Mouse (Mus musculus) mature B cell (primary cell): ENCODE measurements around the gene Chrm4.

Experiments
- in situ Hi-C: fragments of 300-500 bp; cut with MboI; formaldehyde crosslinking; loops from 2 replicates; pipeline ENCODE4 v1.14.3; 2019

The Chrm4 gene

DNA sequence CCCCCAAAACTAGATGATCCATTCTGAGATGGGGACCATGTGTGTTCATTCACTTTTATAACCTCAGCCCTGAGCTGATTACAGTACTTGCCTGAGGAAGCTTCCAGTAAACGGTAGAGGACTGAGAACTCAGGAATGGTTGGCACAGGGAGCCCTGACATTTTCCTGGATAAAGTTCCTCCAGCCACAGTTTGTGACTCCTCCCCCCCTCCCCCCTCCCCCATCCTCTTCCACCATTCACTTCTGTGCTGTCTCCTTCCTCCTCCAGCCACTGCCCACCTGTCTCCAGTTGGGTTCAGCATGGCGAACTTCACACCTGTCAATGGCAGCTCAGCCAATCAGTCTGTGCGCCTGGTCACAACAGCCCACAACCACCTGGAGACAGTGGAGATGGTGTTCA, at the start of gene Chrm4:
Gene Chrm4, plus strand, starts transcription at position 301 of the 400 bp plus-strand sequence.
- in situ Hi-C loops = no loop called here

DNA sequence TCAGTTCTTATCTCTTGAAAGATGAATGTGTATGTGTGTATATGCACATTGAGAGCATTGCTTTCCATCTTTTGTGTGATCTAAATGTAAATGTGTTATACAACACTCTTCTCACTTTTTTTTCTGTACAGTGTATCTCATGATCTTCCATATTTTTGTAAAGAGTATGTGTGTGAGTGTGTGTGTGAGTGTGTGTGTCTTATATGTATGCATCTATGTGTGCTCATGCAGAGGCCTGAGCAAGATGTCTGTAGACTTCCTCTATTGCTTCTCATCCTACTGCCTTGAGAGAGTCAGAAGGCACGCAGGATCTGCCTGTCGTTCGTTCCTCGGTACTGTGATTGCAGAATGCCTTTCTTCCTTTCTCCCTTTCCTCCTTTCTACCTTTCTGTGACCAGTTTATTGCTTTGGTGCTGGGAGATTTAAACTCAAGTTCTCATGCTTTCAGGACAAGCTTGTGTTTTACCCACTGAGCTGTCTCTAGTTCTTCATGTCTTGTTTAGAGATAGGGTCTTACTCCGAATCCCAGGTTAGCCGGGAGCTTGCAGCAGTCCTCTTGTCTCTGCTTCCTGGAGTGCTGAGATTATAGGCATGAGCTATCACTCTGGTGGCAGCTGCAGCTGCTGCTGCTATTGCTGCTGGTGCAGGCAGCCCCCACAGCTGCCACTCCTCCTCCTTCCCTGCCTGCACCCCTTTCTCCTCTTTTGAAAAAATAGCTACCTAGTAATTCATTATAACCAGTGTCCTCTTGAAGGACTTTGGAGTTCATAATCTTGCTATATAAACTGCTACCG, 48.5 kb upstream of the Chrm4 start:
- in situ Hi-C loops = no loop called here

DNA sequence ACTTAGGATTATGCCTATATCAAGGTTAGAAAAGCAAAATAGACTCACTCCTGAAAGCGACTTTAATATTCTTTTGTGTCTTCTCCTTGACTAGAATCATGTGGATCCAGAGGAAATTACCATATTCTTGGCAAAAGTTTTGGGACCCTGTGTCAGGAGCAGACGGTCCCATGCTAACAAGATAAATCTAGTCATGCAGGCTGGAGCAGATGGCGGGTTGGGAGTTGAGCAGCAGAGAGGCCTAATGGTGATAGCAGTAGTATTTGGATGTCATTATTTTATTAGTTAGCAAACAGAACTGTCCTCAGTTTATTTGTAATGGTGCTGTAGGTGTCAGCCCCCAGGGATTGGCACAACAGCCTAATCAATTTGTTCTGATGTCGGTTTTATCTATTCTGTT, 43.1 kb upstream of the Chrm4 start:
- in situ Hi-C loops = no loop called here

DNA sequence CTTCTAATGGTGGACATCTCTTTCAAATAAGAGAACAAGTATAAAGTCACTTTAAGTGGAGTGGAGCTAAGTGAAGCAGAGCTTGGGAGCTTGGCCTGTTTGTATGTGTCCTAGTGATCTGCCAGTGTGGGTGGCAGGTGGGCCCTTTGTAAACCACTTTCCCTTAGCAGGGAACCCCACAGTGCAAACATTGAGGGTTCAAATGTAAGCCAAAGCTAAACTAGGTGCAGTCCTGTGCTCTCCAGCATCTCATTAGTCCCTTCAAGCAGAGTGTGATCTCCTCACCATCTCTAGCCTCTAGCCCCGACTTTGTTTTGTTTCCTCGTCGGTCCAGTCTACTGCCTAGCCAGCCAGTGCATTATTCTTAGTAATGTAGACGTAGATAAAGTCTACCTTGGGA, 42.4 kb upstream of the Chrm4 start:
- in situ Hi-C loops = no loop called here

DNA sequence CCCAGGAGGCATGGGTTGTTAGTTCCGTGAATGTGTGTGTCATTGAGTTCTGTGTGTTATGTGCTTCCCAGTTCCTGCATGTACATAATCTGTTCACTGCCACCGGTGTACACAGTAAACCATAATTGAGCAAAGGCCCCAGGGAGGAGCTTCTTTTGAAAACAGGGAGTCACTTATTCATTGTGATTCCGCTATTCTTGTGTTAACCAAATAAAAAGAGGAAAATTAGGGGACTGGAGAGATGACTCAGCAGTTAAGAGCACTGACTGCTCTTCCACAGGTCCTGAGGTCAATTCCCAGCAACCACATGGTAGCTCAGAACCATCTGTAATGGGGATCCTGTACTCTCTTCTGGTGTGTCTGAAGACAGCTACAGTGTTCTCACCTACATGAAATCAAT, 32.3 kb upstream of the Chrm4 start:
- in situ Hi-C loops = no loop called here

DNA sequence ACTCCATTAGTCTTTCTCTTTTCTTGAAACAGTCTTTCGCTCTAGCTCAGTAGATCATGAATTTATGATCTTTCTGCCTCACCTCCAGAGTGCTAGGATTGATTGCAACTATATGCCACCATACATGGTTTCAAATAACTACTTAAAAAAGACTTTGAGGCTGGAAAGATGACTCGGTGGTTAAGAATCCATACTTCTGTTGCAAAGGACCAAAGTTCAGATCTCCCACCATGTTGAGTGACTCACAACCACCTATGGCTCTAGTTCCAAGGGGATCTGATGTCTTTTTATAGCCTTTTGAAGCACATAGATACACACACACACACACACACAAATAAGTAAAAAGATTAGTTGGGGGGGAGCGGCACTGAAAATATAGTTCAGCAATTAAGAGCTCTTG, 31.6 kb upstream of the Chrm4 start:
- in situ Hi-C loops = no loop called here

DNA sequence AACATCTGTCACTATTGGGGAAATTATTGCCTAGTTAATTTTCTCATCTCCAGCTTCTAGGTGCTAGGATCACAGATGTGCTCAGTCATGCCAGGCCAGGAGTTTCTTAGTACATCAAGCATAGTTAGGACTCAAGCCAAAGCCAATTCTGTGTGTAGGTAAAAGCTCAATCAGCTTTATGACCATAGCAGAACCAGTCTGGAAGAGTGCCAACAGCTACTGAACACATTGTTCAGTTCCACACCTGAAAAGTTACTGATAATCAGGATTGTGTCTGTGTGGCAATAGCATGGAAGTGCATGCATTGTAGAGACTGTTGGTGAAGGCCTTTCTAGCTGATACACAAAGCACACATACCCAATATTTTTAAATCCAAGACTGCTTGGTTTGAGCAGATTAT, 29.1 kb upstream of the Chrm4 start:
- in situ Hi-C loops = no loop called here

DNA sequence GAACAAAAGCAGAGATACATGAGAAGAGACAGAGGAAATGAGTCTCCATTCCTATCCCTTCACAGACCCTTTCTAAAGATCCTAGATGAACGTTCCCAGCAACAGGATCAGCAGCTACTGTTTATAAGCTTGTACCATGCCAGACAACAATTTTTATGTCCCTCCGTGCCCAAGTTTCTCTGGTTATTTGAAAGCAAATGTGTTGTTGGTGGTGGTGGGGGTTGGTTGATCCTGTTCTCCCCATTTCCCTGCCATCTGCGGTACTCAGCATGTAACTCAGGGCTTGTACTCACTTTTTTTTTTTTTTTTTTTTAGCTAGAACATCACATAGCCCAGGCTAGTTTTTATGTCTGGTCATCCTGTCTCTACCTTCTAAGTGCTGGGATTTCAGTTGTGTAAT, 27.9 kb upstream of the Chrm4 start:
- in situ Hi-C loops = no loop called here

DNA sequence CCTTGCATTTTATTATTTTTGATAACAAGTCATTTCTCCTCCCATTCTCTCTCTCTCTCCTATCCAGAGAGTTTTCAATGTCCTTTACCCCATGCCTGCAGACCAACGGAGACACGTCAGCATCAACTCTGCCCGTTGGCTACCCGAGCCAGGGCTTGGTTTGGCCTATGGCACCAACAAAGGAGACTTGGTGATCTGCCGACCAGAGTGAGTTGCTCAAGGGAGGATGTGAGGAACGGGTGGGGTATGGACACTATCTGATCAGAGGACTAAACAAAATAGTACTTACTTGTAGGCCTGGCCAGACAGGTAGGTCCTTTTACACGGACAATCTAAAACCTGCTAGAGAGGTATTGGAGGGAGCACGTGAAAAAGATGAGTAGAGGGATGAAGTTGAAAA, 26.6 kb upstream of the Chrm4 start:
- in situ Hi-C loops = no loop called here

DNA sequence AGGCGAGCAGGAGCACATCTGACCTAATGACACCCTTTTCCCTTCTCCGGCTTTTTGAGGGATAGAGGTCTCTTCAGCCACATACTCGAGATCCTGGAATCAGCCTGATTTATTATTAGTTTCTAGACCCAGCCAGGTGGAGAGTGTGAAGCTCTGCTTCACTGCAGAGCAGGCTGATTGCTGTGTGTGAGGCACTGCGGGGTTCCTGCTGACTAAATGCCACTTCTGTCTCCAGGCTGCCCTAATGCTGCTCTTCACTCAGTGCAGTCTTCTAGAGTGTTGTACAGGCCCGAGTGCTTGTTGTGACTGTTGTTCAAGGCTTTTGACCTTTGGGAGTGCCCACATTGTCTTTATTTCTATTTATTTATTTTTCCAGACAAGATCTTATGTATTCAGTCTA, 24.7 kb upstream of the Chrm4 start:
- in situ Hi-C loops = no loop called here

DNA sequence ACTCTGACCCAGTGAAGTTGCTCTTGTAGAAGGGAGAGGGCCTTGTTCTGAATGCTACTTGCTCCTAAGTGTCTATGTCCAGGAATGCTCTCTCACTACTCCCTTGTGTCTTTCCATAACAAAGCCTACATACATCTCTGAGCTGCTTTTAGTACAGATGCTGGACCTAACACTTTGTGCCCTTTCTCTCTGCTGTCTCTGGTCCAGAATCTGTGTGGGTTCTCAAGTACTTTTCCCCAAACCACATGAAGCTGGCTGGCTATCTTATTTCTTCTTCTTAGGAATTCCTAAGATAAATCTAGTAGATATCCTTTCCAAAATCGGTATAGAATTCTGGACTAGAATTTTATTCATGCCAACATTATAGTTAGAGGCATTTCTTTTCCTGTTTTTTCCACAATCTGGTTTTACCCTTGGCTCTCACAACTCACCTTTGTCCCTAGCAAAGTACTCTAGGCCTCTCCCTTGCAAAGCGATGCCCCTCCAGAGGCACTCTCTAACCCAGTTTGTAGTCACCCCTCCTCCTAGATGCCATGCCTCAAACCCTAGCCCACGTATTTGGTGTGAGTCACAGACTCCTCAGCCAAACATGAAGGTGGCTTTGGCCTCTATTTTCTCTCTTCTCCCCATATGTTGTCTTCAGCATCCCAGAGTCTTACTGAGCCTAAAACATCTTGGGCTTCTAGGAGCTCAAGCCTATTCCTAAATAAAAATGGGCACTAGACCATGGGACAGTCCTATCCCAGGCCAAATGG, 23.7 kb upstream of the Chrm4 start:
- in situ Hi-C loops = no loop called here

DNA sequence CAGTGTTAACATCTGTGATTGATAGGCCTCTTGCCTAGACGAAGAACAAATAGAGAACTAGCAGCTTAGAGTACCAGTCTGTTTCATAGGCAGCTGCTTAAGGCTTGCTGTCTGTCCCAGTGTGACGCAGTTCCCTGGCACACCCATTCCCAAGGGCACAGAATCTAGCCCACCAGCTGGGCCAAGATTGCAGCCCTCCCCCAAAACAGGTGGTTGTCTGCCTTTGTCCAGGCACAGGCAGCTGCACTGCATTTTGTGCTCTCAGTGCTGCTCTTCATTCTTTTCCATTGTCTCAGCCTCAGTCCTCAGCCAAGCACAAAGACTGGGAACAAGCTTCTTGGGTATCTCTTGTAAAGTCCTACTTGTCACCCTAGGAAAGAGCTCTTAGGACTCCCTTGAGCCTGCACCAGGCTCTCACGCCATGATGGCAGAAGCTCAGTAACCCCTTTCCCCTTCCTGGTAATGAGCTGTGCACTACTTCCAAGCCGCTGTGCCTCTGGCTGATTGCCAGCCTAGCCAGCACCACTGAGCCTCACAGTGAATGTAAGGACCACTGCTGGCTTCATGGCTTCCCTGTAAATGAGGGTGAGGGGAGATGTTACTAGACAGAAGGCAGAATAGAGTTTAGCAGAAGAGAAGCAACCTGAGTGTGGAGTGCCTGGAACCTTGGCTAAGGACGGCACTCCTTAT, 22.3 kb upstream of the Chrm4 start:
- in situ Hi-C loops = no loop called here

DNA sequence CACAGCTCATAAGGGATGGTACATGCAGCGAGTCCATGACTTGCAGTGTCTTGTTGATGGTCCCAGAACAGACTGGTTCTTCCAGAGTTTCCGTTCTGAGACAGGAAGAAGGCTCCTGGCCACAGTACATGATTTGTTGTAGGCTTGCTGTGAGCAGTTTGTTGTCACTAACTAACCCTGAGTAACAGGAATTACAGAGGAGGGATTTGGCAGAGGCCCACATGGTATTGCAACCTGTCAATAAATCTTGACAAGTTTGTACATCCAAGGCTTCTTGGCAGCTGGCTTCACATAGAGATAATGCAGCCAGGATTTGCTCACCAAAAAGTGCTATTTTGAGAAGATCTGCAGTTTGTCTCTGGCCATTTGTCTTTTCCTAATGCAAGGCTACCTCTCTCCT, 20.9 kb upstream of the Chrm4 start:
- in situ Hi-C loops = no loop called here

DNA sequence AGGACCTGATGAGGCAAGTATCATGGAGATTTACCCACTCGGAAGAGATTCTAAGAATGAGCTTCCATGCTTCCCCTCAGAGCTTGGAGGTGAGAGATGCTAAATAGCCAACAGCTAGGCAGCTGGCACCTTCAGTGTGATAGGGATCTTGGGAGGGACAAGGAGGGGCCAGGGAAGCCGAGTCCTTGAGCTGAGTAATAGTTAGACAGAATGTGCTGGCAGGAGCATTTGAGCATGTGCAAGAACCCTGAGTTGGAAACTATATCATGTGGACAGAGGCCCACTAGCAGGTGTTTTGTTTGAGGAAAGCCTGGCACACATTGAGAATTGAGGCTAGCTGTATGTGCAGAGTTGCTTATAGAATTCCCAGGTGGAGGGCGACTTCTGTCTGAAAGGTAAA, 14.4 kb upstream of the Chrm4 start:
- in situ Hi-C loops = no loop called here

DNA sequence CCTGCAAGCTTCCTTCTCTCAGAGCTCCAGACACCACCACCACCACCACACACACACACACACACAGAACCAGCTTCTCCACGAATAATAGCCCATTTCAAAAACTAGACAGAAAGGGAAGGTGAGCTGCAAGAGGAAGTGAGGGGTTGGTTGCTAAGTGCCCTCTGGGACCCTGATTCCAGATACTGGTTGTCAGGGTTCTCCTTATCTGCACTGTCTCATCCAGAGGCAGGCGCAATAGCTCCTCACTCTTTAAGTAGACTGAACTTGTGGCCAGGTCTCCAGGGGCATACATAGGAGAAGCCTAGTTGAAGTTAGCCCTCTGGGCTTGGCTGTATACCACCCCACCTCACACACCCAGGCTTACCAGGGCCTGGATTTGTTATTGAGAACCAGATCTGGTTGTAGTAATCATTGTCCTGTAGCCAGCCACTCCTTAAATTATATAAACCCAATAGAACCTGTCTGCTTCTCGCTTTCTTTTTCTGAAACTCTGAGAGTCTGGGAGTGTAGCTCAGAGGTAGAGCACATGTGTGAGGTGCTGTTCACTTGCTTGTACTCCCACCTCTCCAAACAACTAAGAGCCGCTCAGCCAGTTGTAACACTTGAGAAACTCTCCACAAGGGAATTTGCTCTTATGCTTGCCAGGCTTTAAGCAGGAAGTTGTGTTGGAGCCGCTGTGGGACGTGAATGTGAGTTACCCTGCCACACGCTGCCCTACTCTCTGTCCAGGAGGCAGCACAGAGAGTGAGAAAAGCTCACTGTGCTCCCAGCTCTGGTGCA, 13.5 kb upstream of the Chrm4 start:
- in situ Hi-C loops = no loop called here

DNA sequence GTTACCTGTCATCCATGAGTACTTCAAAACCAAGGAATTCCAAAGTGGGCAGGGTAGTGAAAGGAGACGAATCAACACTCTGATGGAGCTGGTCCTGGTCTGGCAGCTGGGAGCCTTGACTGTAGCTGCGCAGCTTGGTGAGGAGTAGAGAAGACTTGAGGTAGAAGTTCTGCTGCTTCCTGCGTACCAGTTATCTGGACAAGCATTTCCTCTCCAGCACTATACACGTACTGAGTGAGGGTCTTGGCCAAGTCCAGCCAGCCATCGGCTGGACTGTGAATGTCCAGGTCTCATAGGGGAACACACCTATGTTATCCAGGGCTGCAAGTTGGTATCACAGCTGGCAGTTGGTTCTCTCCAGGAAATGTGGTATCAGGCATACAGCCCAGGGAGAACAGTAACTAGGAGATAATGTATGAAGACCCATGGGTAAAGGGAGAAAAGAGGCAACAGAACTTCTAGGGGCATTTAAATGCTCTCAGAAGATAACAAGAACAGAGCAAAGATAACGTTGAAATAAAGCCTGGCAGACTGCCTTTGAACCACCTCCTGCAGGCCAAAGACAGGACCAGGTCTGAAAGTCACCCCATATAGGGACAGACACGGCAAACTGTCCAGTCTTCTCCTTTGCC, 10.6 kb upstream of the Chrm4 start:
- in situ Hi-C loops = no loop called here

DNA sequence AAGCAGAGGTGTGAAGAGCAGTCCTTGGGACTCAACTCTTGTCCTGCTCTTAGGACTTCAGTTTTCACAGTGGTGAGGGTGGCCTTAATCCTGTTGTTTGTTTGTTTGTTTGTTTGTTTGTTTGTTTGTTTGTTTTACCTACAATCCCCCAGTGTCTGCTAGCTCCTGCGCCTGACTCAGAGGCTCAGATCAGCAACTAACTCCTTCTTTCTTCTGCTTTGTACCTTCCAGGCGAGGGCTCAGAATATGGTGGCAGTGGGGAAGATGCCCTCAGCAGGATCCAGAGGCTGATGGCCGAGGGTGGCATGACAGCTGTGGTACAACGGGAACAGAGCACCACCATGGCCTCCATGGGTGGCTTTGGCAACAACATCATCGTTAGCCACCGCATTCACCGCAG, 10.0 kb upstream of the Chrm4 start:
- in situ Hi-C loops = no loop called here

DNA sequence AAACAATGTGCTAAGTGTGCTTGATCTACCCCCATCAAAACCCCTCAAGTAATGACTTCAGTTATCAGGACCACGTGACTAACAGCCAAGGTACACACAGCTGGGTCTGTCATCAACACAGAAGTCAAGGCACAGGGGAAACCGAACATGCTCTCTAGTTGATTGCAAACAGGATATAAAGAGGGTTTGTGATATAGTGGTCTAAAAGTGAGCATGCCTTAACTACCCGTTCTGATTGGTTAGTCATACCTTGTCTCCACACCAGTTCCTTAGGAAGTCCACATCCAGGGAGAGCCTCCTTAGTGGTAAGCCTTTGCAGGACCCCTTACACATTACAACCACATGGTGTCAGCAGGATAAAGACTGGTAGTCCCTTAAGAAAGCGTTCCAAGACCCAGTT, 6.9 kb upstream of the Chrm4 start:
- in situ Hi-C loops = no loop called here

DNA sequence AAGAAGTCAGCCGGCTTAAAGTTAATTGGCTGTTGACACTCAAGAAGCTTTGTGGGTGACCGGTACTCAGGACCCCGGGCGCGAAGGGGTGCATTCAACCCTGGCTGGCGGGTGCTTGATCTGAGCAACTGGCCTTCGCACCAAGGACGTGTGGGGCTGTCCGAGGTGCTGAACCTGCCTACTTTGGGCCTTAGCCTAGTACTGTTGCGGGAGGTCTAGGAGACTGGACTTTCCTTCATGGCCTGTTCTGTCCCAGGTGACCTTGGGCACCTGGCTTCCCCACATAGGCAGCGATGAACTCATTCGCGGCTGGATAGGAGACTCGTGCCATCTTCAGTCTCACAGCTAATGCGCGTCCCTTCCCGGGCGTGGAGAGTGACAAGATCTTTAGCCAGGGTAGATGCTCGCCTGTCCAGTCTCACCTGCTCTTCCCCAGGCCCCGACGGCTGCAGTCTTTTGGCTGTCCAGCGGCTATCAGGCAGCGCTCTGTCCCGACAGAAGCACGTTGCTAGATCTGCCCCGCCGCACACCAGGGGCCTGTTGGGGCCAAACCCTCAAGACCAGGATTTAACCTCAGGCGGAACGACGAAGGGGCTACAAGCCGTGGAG, 5.8 kb upstream of the Chrm4 start:
- in situ Hi-C loops = no loop called here

DNA sequence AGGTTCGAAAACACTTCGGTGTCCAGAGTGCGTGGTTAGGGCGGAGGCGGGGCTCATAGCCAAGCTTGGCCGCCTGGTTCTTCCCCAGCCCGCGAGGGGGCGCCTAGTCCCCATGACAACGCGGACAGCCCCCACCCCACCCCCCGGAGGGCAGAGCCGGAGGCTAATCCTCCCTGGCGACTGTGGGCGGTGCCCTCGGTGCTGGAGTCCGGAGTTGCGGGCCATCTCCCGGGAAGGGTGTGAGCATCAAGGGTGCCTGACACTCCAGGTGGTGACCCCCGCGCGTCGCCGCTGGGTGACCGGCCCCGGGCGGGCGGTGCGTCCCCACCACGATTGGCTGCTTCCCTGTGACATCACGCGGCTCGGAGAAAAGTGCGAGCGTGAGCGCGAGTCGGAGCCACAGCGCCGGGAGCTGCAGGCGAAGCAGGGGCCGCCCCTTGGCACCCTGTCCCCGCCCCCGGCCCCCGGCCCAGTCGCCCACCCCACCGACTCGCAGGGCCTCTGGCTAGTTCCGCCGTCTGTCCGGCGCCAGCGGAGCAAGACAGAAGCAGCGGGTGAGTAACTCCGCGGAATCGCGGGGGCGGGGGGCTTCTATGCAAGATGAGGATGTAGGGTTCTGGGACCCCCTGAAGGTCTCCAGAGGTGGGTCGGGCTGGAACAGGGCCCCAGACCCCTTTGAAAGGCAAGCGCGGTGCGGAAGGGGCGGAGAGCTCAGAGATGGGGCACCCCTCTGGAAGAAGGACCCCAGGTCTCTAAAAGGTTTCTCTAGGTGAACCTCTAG, 5.1 kb upstream of the Chrm4 start:
- in situ Hi-C loops = no loop called here
